Mouse (Mus musculus): ENCODE measurements around the gene Rtn4rl1. TPM values are rescaled to one million over a fixed set of nuclear protein-coding genes. Genes with fewer than 3 reads are reported as not detected.
"Not testable (repeated sequence)": the region's sequence is repeated elsewhere in the genome, so short reads cannot be mapped to it uniquely, and the experiment has no call there.

Gene Rtn4rl1
- polyA plus RNA-seq, 1 experiment from 2014 or later, result 1.1 TPM

DNA sequence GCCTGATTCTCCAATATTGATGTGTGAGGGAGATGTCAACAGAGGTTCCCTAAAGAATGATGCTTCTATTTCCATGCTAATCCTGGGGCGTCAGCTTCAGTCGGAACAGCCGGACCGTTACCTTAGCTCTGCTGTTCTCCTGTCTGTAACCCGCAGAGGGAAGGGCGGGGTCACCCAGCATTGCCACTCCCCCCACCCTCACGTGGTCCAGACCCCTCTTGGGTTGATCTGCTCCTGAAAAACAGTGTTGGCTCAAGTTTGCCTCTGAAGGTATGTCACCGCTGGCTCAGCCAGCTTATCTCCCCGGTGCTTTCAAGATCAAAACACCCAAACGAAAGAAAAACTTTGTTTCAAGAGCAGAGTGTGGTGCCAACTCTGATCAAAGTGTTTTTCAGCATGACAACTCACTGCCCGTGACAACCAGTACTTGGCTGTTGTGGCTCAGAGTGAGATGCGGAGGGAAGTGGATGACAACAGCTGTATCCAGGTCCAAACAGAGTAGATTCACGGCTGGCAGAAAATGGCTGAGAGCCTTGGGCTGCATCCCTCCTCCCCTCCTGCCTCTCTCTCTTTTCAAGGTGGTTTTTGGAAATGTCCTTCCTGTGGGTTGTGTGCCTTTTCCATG, 89.0 kb downstream of the Rtn4rl1 start:
- no peak for TF ChIP-seq CTCF (IDR thresholded peaks at IDR 0.05; ENCODE audit: low read depth)
- Histone ChIP-seq H3K9me3 (ENCODE audit: low read depth, low read length) (no peaks in the 10 kb centered on the region), H3K4me1 (ENCODE audit: insufficient read depth) (peaks cover 11% of the 10 kb centered on the region; the same call in 1 of the 2 replicates), H3K4me2 (peak overlapping the region; percentile 40; the same call in 1 of the 2 replicates), H3K9ac (no peak overlapping the region; the same call in 1 of the 2 replicates), H3K4me3 (ENCODE audit: low read depth, low read length) (no peak overlapping the region), H3K36me3 (ENCODE audit: insufficient read depth) (no peaks in the 10 kb centered on the region), H3K27ac (ENCODE audit: low read depth) (no peak overlapping the region), H3K27me3 (ENCODE audit: insufficient read depth, low read length) (peaks cover 42% of the 10 kb centered on the region)
- WGBS, result 5% methylated on average over 13 of the region's 13 CpGs
- DNase-seq (no peak), ATAC-seq (ENCODE audit: insufficient read depth) (no peak)

DNA sequence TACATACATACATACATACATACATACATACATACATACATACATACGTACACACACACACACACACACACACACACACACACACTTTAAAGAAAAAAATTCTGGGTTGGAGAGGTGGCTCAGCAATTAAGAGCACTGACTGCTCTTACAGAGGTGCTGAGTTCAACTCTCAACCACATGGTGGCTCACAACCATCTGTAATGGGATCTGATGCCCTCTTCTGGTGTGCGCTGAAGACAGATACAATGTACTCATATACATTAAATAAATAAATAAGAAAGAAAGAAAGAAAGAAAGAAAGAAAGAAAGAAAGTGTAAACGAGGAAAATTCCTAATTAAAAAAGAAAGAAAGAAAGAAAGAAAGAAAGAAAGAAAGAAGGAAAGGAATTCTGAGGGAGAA, 90.2 kb downstream of the Rtn4rl1 start:
- not testable (repeated sequence) for ATAC-seq (ENCODE audit: insufficient read depth)

DNA sequence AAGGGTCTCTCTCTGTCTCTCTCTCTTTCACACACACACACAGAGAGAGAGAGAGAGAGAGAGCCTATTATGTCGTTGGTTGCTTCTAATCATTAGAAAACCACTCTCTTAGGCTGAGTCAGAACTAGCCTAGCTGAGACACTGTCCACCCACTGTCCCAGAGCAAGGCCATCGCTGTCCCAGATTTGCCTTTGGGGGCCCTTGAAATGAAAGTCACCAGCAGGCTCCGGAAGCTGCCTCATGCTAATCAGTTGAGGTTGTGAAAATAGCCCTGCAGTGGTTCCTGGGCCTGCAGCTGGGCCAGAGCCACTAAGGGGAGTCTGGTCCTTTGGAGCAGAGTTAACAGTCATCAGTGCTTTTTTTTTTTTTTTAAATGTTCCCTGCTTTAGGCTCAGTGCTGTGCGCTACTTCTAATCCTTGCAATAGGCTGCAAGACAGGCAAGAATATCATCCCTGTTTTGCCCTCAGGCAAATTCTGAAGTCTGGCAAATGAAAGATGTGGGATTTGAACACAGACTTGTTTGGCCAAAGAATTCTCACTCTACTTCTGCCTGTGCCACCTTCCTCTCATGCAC, 92.4 kb downstream of the Rtn4rl1 start:
- 38% methylated on average over 4 of the region's 4 CpGs for WGBS
- TF ChIP-seq CTCF (IDR thresholded peaks at IDR 0.05; ENCODE audit: low read depth), result no peak
- H3K4me1 ChIP-seq (ENCODE audit: insufficient read depth), result 0 out of 2 replicates have a peak, but pooled peaks cover 4% of the 10 kb centered on the region
- no peaks in the 10 kb centered on the region for H3K9me3 ChIP-seq (ENCODE audit: low read depth, low read length)
- no peak overlapping the region for H3K4me3 ChIP-seq (ENCODE audit: low read depth, low read length)
- ATAC-seq (ENCODE audit: insufficient read depth) (no peak), DNase-seq (no peak)
- H3K36me3 ChIP-seq (ENCODE audit: insufficient read depth), result no peaks in the 10 kb centered on the region
- H3K9ac ChIP-seq, result no peak overlapping the region
- no peak overlapping the region for H3K27ac ChIP-seq (ENCODE audit: low read depth)
- no peak overlapping the region for H3K4me2 ChIP-seq
- H3K27me3 ChIP-seq (ENCODE audit: insufficient read depth, low read length), result peaks cover 26% of the 10 kb centered on the region

More for the DNA sequence above, 90.2 kb downstream of the Rtn4rl1 start:
- H3K4me1 ChIP-seq (ENCODE audit: insufficient read depth), result peaks cover 11% of the 10 kb centered on the region; the same call in 1 of the 2 replicates
- not testable (repeated sequence) for H3K9me3 ChIP-seq (ENCODE audit: low read depth, low read length); H3K36me3 ChIP-seq (ENCODE audit: insufficient read depth); H3K27ac ChIP-seq (ENCODE audit: low read depth); H3K9ac ChIP-seq; H3K4me2 ChIP-seq; H3K4me3 ChIP-seq (ENCODE audit: low read depth, low read length); DNase-seq
- WGBS, result 57% methylated on average over 3 of the region's 3 CpGs
- H3K27me3 ChIP-seq (ENCODE audit: insufficient read depth, low read length), result peaks cover 42% of the 10 kb centered on the region

DNA sequence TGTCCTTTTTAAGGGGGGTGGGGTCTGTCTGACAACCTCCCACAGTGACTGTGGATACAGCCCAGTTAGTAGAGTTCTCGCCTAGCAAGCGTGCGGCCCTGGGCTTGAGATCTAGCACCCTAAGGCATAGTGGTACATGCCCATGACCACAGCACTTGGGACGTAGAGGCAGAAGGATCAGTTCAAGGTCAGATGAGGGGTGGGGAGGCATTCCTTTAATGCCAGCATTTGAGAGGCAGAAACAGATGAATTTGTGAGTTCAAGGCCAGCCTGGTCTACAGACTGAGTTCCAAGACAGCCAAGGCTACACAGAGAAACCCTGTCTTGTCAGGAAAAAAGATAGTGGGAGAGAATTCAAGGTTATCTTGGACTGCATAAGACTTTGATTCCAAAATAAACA, 93.3 kb downstream of the Rtn4rl1 start:
- Histone ChIP-seq H3K27me3 (ENCODE audit: insufficient read depth, low read length) (peaks cover 21% of the 10 kb centered on the region), H3K4me3 (ENCODE audit: low read depth, low read length) (no peak overlapping the region), H3K9me3 (ENCODE audit: low read depth, low read length) (no peaks in the 10 kb centered on the region), H3K4me2 (no peak overlapping the region), H3K36me3 (ENCODE audit: insufficient read depth) (no peaks in the 10 kb centered on the region), H3K4me1 (ENCODE audit: insufficient read depth) (0 out of 2 replicates have a peak, but pooled peaks cover 4% of the 10 kb centered on the region), H3K27ac (ENCODE audit: low read depth) (no peak overlapping the region), H3K9ac (no peak overlapping the region)
- no peak for DNase-seq
- WGBS, result 82% methylated on average over 4 of the region's 4 CpGs
- no peak for ATAC-seq (ENCODE audit: insufficient read depth)
- TF ChIP-seq CTCF (IDR thresholded peaks at IDR 0.05; ENCODE audit: low read depth), result no peak

DNA sequence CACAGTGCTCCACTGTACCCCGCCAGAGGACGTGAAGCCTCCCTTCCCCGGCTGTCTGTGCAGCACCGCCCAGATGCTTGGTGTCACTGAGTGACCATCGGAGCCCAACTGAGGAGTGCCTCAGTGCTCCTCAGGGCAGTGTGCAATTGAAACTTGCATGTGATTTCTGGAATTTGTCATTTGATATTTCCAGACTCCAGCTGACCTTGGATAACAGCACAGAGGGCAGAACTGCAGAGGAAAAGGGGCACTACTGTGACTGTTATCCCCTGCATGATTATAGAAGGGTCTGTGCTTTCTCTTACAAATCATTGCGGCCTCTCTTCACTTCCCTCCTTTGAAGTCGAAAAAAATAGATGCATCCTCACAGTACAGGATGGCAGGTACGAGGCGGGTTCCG, 94.4 kb downstream of the Rtn4rl1 start:
- Histone ChIP-seq H3K4me3 (ENCODE audit: low read depth, low read length) (no peak overlapping the region), H3K27ac (ENCODE audit: low read depth) (no peak overlapping the region), H3K27me3 (ENCODE audit: insufficient read depth, low read length) (peaks cover 18% of the 10 kb centered on the region), H3K36me3 (ENCODE audit: insufficient read depth) (no peaks in the 10 kb centered on the region), H3K4me2 (no peak overlapping the region), H3K4me1 (ENCODE audit: insufficient read depth) (no peaks in the 10 kb centered on the region), H3K9me3 (ENCODE audit: low read depth, low read length) (no peaks in the 10 kb centered on the region), H3K9ac (no peak overlapping the region)
- DNase-seq (no peak), ATAC-seq (ENCODE audit: insufficient read depth) (no peak)
- no peak for TF ChIP-seq CTCF (IDR thresholded peaks at IDR 0.05; ENCODE audit: low read depth)
- WGBS, result 63% methylated on average over 10 of the region's 10 CpGs

DNA sequence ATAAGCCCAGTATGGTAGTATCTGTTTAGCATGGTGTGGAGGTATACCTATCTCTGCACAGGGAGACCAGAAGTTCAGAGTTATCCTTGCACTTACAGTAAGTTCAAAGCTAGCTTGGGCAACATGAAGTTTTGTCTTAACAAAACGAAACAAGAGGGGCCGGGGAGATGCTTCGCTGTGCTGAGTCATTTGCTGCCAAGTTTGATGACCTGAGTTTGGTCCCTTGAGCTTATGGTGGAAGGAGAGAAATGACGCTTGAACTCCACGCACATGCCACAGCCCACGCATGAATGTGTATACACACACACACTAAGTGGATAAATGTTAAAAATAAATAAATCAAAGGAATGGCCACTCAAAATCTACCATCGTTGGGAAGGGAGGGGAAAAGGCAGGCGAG, 94.9 kb downstream of the Rtn4rl1 start:
- DNase-seq (no peak), ATAC-seq (ENCODE audit: insufficient read depth) (no peak)
- Histone ChIP-seq H3K27me3 (ENCODE audit: insufficient read depth, low read length) (peaks cover 17% of the 10 kb centered on the region), H3K9me3 (ENCODE audit: low read depth, low read length) (no peaks in the 10 kb centered on the region), H3K9ac (no peak overlapping the region), H3K4me1 (ENCODE audit: insufficient read depth) (no peaks in the 10 kb centered on the region), H3K4me2 (no peak overlapping the region), H3K4me3 (ENCODE audit: low read depth, low read length) (no peak overlapping the region), H3K27ac (ENCODE audit: low read depth) (no peak overlapping the region), H3K36me3 (ENCODE audit: insufficient read depth) (no peaks in the 10 kb centered on the region)
- 69% methylated on average over 8 of the region's 8 CpGs for WGBS
- no peak for TF ChIP-seq CTCF (IDR thresholded peaks at IDR 0.05; ENCODE audit: low read depth)

DNA sequence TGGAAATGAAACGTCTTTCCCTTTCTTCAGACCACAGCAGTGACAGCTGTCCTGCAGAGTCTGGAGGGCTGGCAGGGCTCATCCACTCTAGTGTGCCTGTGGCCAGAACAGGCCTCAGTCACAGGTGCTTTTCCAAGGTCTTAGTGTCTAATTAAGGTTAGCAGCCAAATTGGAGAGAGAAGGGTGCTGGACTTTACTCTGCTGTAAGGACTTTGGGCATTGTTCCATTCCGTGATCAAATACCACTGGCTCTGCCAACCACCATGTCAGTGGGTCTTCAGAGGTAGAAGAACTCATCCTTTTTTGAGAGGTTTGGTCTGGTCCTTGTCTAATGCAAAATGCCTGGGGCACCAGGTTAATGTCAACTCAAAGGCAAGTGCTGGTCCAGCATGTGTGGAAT, 95.5 kb downstream of the Rtn4rl1 start:
- no peak for DNase-seq
- no peak for ATAC-seq (ENCODE audit: insufficient read depth)
- Histone ChIP-seq H3K9me3 (ENCODE audit: low read depth, low read length) (no peaks in the 10 kb centered on the region), H3K4me1 (ENCODE audit: insufficient read depth) (no peaks in the 10 kb centered on the region), H3K4me2 (no peak overlapping the region), H3K36me3 (ENCODE audit: insufficient read depth) (no peaks in the 10 kb centered on the region), H3K27me3 (ENCODE audit: insufficient read depth, low read length) (peaks cover 17% of the 10 kb centered on the region), H3K9ac (no peak overlapping the region), H3K27ac (ENCODE audit: low read depth) (no peak overlapping the region), H3K4me3 (ENCODE audit: low read depth, low read length) (no peak overlapping the region)
- no peak for TF ChIP-seq CTCF (IDR thresholded peaks at IDR 0.05; ENCODE audit: low read depth)
- 48% methylated on average over 2 of the region's 2 CpGs for WGBS
